Mouse (Mus musculus): ENCODE measurements around the gene Mef2a.

GRCm38 (mm10) chr7:67419591-67420314 lies 47.1 kb upstream of the Mef2a start:
- TF ChIP-seq POLR2A (IDR thresholded peaks at IDR 0.05; ENCODE audit: low read depth, low read length) (no peak), CTCF (IDR thresholded peaks at IDR 0.05; ENCODE audit: borderline replicate concordance, insufficient read depth, low read length) (no peak)

All from embryonic fibroblast, embryonic 13.5 days (primary cell).